Mouse (Mus musculus): ENCODE results near the gene Slco2a1. TPM values are rescaled to one million over a fixed set of nuclear protein-coding genes. Genes with fewer than 3 reads are reported as not detected.

Slco2a1 gene
- polyA plus RNA-seq, 1 experiment from 2014 or later = 70.0 TPM

DNA sequence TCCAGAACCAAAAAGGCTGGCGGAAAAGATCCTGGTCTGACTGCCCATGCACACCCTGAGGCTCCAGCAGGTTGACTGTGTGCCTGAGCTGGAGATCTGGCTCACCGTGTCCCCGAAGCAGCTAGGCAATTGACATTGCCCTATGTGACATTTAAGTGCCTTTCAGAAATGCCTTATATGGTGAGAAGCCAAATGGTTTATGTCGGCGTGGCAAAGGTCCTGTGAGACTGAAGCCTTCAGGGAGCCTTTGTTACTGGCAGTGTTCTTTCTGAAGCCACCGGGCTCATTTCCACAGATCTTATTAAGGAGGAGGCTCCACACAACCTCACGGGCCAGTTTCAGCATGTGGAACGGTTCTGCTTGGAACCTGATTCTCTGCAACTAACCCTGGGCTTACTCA, 98.8 kb downstream of the Slco2a1 start:
- Histone ChIP-seq H3K27ac (ENCODE audit: low read length) (no peak overlapping the region), H3K4me1 (ENCODE audit: insufficient read depth, low read depth, low read length) (peaks cover 7% of the 10 kb centered on the region; the same call in 1 of the 2 replicates), H3K9me3 (ENCODE audit: low read length) (no peaks in the 10 kb centered on the region), H3K27me3 (replicated peaks; ENCODE audit: insufficient read depth, low read length) (no peaks in the 10 kb centered on the region), H3K36me3 (ENCODE audit: insufficient read depth, low read length) (peaks cover 7% of the 10 kb centered on the region), H3K4me3 (ENCODE audit: low read depth, low read length) (no peak overlapping the region), H3K4me2 (replicated peaks; ENCODE audit: low read depth, low read length) (no peak overlapping the region), H3K9ac (replicated peaks; ENCODE audit: low read depth) (no peak overlapping the region)
- no peak for ATAC-seq
- no peak for DNase-seq (ENCODE audit: low spot score)
- 54% methylated on average over 8 of the region's 8 CpGs for WGBS
- no peak for TF ChIP-seq CTCF (IDR thresholded peaks at IDR 0.05)
- no peak for TF ChIP-seq EP300 (IDR thresholded peaks at IDR 0.05)

DNA sequence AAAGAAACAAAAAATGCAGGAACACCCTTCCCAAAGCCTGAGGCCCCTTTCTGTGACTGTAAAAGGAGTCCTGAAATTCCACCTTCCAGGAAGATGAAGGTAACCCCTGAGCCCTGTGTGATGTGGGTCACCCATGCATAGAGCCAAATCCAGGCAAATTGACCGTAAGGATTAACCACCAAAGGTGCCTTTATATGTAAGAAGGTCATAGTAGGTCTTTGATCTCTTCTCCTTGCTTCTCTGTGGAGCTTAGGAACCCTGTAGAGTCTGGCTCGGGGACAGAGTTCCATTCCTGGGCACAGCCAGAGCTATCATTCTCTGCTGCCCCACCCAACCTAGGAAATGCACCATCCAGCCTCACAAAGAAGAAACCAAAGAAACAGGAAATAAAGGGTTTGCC, 100.1 kb downstream of the Slco2a1 start:
- no peak for DNase-seq (ENCODE audit: low spot score)
- Histone ChIP-seq H3K9me3 (ENCODE audit: low read length) (no peaks in the 10 kb centered on the region), H3K4me2 (replicated peaks; ENCODE audit: low read depth, low read length) (no peak overlapping the region), H3K36me3 (ENCODE audit: insufficient read depth, low read length) (peaks cover 4% of the 10 kb centered on the region; the same call in 1 of the 2 replicates), H3K4me1 (ENCODE audit: insufficient read depth, low read depth, low read length) (peaks cover 10% of the 10 kb centered on the region; the same call in 1 of the 2 replicates), H3K27me3 (replicated peaks; ENCODE audit: insufficient read depth, low read length) (no peaks in the 10 kb centered on the region), H3K4me3 (ENCODE audit: low read depth, low read length) (no peak overlapping the region), H3K27ac (ENCODE audit: low read length) (no peak overlapping the region), H3K9ac (replicated peaks; ENCODE audit: low read depth) (no peak overlapping the region)
- TF ChIP-seq EP300 (IDR thresholded peaks at IDR 0.05) (no peak), CTCF (IDR thresholded peaks at IDR 0.05) (no peak)
- no peak for ATAC-seq
- WGBS = 89% methylated on average over 2 of the region's 2 CpGs

DNA sequence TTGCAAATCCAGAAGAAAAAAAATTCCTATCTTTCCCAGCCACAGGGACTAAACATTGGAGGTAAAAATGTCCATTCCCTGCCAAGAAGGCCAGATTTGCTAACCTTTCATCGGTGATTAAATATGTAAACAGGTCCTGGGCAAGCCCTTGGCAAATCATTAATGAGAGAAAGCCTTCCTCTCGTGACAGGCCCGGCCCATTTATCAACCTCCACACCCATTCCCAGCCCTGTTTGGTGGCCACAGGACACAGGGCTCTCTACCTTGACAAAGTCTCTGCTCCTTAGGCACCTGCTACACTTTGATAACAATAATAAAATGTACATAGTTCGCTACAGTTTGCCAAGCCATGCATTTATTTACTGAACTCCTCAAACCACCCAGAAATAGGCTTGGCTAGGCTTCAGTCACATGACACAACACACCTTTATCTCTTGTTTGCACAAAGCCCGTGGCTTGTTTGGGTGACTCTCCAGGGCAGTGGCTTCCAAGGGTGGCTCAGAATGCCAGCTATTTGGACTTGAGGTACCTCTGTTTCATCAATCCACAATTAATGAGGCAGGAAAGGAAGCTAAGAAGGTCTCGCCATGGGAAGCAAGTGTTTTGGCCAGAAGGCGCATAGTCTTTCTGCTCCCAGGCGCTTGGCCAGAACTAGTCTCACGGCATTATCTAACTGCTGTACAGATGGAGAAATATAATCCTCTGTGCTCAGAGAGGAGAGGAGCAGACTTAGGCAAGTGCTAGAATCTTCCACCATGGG, 101.8 kb downstream of the Slco2a1 start:
- TF ChIP-seq EP300 (IDR thresholded peaks at IDR 0.05) = peak; percentile 35; the same call in 1 of the 2 replicates
- TF ChIP-seq CTCF (IDR thresholded peaks at IDR 0.05) = no peak
- Histone ChIP-seq H3K27me3 (replicated peaks; ENCODE audit: insufficient read depth, low read length) (no peaks in the 10 kb centered on the region), H3K9ac (replicated peaks; ENCODE audit: low read depth) (no peak overlapping the region), H3K27ac (ENCODE audit: low read length) (peak overlapping the region; percentile 20; the same call in 1 of the 2 replicates), H3K4me2 (replicated peaks; ENCODE audit: low read depth, low read length) (no peak overlapping the region; the same call in 1 of the 2 replicates), H3K36me3 (ENCODE audit: insufficient read depth, low read length) (no peaks in the 10 kb centered on the region), H3K4me1 (ENCODE audit: insufficient read depth, low read depth, low read length) (peaks cover 10% of the 10 kb centered on the region; the same call in 1 of the 2 replicates), H3K4me3 (ENCODE audit: low read depth, low read length) (no peak overlapping the region), H3K9me3 (ENCODE audit: low read length) (no peaks in the 10 kb centered on the region)
- ATAC-seq = peak; percentile 73
- 21% methylated on average over 9 of the region's 9 CpGs for WGBS
- peak; percentile 80 for DNase-seq (ENCODE audit: low spot score)

DNA sequence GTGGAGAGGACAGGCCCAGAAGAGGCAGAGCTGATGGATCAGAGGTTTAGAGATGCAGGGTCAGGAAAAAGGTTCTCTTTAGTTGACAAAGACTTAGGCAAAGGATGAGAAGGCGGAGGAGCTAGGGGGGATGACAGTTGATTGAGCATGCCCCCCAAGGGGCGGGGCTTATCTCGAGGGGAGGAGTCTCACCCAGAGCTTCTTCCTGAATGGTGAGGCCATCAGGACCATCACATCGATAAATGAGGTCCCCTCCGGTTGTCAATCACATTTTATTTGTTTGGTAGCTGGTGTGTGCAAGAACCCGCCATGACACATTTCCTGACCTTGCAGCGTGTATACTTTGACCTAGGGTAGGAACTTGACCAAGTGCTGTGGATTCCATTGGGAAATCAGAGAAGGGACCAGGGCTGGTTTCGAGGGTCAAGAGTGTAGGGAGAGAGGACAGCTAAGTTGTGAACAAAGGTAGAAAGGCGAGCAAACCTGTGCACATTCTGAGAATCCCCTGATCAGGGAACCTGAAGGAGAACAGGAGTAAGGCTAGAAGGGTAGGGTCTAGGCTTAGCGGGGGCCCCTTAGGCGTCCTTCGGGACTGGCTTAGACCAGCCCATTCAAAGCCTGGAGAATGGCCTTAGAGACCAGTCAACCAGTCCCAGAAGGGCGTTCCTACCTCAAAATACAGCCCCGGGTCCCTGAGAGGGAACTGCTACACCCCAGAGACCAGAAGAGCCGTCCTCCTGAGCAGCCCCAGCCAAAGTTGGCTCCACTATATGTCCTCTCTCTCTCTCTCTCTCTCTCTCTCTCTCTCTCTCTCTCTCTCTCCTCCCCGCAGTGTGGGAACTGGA, 102.7 kb downstream of the Slco2a1 start:
- Histone ChIP-seq H3K4me1 (ENCODE audit: insufficient read depth, low read depth, low read length) (peaks cover 10% of the 10 kb centered on the region; the same call in 1 of the 2 replicates), H3K27ac (ENCODE audit: low read length) (no peak overlapping the region), H3K9me3 (ENCODE audit: low read length) (no peaks in the 10 kb centered on the region)

DNA sequence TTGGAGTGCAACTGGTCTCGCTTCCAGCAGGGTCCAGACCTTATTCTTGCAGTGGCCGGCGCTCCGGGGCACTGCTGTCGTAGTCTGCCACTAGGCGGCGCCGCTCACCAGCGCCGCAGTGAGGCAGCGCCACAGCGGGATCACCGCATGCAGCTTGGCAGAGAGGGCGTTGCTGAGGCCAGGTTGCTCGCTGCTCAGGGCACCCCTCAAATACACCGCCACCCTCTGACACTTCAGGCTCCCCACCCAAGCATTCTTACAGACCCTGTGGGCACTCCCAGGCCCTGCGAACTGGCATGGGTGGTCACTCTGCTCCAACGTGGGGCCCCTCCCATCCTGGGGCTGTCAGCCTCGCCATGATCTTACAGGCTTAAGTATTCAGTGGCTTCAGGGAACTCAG, 103.7 kb downstream of the Slco2a1 start:
- TF ChIP-seq CTCF (IDR thresholded peaks at IDR 0.05) (peak; percentile 99), EP300 (IDR thresholded peaks at IDR 0.05) (no peak)
- no peaks in the 10 kb centered on the region for H3K27me3 ChIP-seq (replicated peaks; ENCODE audit: insufficient read depth, low read length)
- H3K9me3 ChIP-seq (ENCODE audit: low read length) = no peaks in the 10 kb centered on the region
- H3K4me2 ChIP-seq (replicated peaks; ENCODE audit: low read depth, low read length) = peak overlapping the region; percentile 68
- DNase-seq (ENCODE audit: low spot score) = peak; percentile 89
- peaks cover 10% of the 10 kb centered on the region; the same call in 1 of the 2 replicates for H3K4me1 ChIP-seq (ENCODE audit: insufficient read depth, low read depth, low read length)
- H3K4me3 ChIP-seq (ENCODE audit: low read depth, low read length) = peak overlapping the region; percentile 26
- H3K36me3 ChIP-seq (ENCODE audit: insufficient read depth, low read length) = no peaks in the 10 kb centered on the region
- H3K9ac ChIP-seq (replicated peaks; ENCODE audit: low read depth) = no peak overlapping the region
- peak; percentile 88 for ATAC-seq
- no peak overlapping the region for H3K27ac ChIP-seq (ENCODE audit: low read length)
- under 1% methylated on average over 14 of the region's 19 CpGs for WGBS

More for the DNA sequence above, 102.7 kb downstream of the Slco2a1 start:
- H3K4me3 ChIP-seq (ENCODE audit: low read depth, low read length) = no peak overlapping the region
- 81% methylated on average over 15 of the region's 16 CpGs for WGBS
- no peak for ATAC-seq
- H3K9ac ChIP-seq (replicated peaks; ENCODE audit: low read depth) = no peak overlapping the region
- TF ChIP-seq CTCF (IDR thresholded peaks at IDR 0.05) (no peak), EP300 (IDR thresholded peaks at IDR 0.05) (no peak)
- DNase-seq (ENCODE audit: low spot score) = no peak
- no peak overlapping the region for H3K4me2 ChIP-seq (replicated peaks; ENCODE audit: low read depth, low read length)
- no peaks in the 10 kb centered on the region for H3K27me3 ChIP-seq (replicated peaks; ENCODE audit: insufficient read depth, low read length)
- no peaks in the 10 kb centered on the region for H3K36me3 ChIP-seq (ENCODE audit: insufficient read depth, low read length)

DNA sequence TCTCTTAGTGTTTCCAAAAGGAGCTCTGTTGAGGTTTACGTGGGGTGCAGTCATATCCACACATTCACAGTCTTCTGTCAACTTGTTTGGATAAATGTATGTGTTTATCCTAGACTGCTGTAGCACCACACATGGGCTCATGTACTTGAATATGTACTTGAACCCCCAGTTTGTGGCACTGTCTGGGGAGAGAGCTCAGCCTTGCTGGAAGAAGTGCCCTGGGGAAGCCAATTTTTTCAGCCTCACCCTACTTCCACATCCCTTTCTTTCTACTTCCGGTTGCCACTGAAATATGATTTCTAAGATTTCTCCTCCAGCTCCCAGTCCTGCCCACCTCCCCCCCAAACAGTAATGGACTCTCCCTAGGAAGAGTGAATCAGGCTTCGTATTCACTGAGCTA, 105.2 kb downstream of the Slco2a1 start:
- Histone ChIP-seq H3K9ac (replicated peaks; ENCODE audit: low read depth) (no peak overlapping the region), H3K4me2 (replicated peaks; ENCODE audit: low read depth, low read length) (no peak overlapping the region), H3K27me3 (replicated peaks; ENCODE audit: insufficient read depth, low read length) (no peaks in the 10 kb centered on the region), H3K4me3 (ENCODE audit: low read depth, low read length) (no peak overlapping the region), H3K9me3 (ENCODE audit: low read length) (no peaks in the 10 kb centered on the region), H3K4me1 (ENCODE audit: insufficient read depth, low read depth, low read length) (peaks cover 10% of the 10 kb centered on the region; the same call in 1 of the 2 replicates), H3K27ac (ENCODE audit: low read length) (no peak overlapping the region), H3K36me3 (ENCODE audit: insufficient read depth, low read length) (no peaks in the 10 kb centered on the region)
- DNase-seq (ENCODE audit: low spot score) = no peak
- no peak for ATAC-seq
- TF ChIP-seq CTCF (IDR thresholded peaks at IDR 0.05) (no peak), EP300 (IDR thresholded peaks at IDR 0.05) (no peak)
- 65% methylated on average over 3 of the region's 3 CpGs for WGBS
